Mouse (Mus musculus): ENCODE measurements at regions not wholly inside any gene's neighbourhood (a gene's known extent, or its start where the extent isn't known, plus 50 kb on each side); places are given as distances from the start of the nearest gene placed in this dataset.
"Not testable (repeated sequence)": the region's sequence is repeated elsewhere in the genome, so short reads cannot be mapped to it uniquely, and the experiment has no call there.

DNA sequence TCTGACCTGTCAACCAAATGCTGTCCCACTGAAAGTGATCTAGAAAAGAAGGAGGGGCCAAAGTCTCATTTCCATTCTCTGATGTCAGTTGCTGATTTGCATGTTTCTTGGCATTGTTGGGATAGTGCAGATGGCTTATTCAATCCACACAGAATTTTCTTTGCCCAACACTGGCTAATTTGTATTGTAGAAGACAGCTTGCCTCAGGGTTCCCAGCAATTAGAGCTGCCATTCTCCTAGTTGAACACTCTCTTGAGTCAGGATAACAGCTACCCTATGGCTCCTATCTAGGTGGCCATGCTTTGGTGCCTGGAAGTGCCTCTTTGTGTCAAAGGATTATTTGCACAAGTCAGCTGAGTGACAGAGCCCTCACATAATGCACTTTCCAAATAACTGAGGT lies 569.0 kb downstream of the Lrriq3 start:
- Histone ChIP-seq H3K4me1 (ENCODE audit: control insufficient read depth, insufficient read depth, low read length) (no peaks in the 10 kb centered on the region), H3K27me3 (replicated peaks; ENCODE audit: control insufficient read depth, insufficient read depth, low read length) (no peaks in the 10 kb centered on the region; the same call in 1 of the 2 replicates), H3K27ac (ENCODE audit: insufficient read depth, low read depth, low read length) (no peak overlapping the region), H3K36me3 (ENCODE audit: control insufficient read depth, insufficient read depth, low read length) (no peaks in the 10 kb centered on the region), H3K4me3 (ENCODE audit: insufficient read depth, low read depth, low read length) (no peak overlapping the region)
- TF ChIP-seq CTCF (conservative IDR thresholded peaks at IDR 0.05; ENCODE audit: insufficient read depth, insufficient read length, low read depth, low read length) (no peak), POLR2A (IDR thresholded peaks at IDR 0.05; ENCODE audit: low read depth, low read length) (no peak)
- DNase-seq = no peak

DNA sequence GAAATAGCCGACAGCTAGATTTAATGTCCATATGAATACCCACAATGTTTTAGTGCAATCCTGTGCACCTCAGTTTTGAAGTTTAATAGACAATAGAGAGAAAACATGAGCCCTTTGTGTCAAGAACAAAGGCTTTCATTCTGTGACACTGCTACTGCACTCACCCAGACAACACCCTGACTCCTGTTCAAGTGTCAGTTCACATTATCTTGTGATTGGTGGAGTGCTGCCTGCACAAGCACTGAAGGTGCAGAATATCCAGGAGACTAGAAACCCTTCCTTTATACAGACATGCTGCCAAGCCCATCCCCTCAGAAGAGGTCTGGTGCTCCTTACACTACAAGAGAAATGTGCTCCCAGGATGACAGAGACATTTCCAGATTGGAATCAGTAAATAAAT lies 579.3 kb downstream of the Lrriq3 start:
- no peak for DNase-seq
- TF ChIP-seq CTCF (conservative IDR thresholded peaks at IDR 0.05; ENCODE audit: insufficient read depth, insufficient read length, low read depth, low read length) = no peak
- TF ChIP-seq POLR2A (IDR thresholded peaks at IDR 0.05; ENCODE audit: low read depth, low read length) = no peak
- Histone ChIP-seq H3K4me1 (ENCODE audit: control insufficient read depth, insufficient read depth, low read length) (no peaks in the 10 kb centered on the region), H3K36me3 (ENCODE audit: control insufficient read depth, insufficient read depth, low read length) (no peaks in the 10 kb centered on the region), H3K27me3 (replicated peaks; ENCODE audit: control insufficient read depth, insufficient read depth, low read length) (no peaks in the 10 kb centered on the region), H3K4me3 (ENCODE audit: insufficient read depth, low read depth, low read length) (no peak overlapping the region), H3K27ac (ENCODE audit: insufficient read depth, low read depth, low read length) (no peak overlapping the region)
- 81% methylated on average over 1 of the region's 1 CpGs for WGBS

DNA sequence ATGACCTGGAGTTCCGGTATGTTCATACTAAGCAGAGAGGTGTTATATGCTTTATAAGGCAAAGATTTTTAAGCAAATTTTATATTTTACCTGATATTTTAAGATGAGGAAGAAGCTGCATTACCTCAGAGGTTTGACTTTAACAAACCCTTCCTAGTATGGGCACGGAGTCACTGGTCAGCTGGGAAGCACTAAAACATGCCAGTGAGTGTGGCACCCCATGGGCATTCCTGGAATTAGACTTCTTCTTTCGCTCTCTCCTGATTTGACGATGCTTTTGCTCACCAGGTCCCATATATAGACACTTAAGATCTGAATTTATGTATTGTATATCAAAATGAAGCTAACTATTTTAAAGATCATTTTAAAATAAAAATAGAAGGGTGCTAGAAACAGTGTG lies 587.0 kb downstream of the Lrriq3 start:
- H3K27ac ChIP-seq (ENCODE audit: insufficient read depth, low read depth, low read length) = no peak overlapping the region
- TF ChIP-seq POLR2A (IDR thresholded peaks at IDR 0.05; ENCODE audit: low read depth, low read length) = no peak
- TF ChIP-seq CTCF (conservative IDR thresholded peaks at IDR 0.05; ENCODE audit: insufficient read depth, insufficient read length, low read depth, low read length) = no peak
- H3K4me1 ChIP-seq (ENCODE audit: control insufficient read depth, insufficient read depth, low read length) = no peaks in the 10 kb centered on the region
- DNase-seq = no peak
- no peaks in the 10 kb centered on the region for H3K27me3 ChIP-seq (replicated peaks; ENCODE audit: control insufficient read depth, insufficient read depth, low read length)
- H3K4me3 ChIP-seq (ENCODE audit: insufficient read depth, low read depth, low read length) = no peak overlapping the region
- WGBS = 81% methylated on average over 4 of the region's 4 CpGs
- no peaks in the 10 kb centered on the region for H3K36me3 ChIP-seq (ENCODE audit: control insufficient read depth, insufficient read depth, low read length)

DNA sequence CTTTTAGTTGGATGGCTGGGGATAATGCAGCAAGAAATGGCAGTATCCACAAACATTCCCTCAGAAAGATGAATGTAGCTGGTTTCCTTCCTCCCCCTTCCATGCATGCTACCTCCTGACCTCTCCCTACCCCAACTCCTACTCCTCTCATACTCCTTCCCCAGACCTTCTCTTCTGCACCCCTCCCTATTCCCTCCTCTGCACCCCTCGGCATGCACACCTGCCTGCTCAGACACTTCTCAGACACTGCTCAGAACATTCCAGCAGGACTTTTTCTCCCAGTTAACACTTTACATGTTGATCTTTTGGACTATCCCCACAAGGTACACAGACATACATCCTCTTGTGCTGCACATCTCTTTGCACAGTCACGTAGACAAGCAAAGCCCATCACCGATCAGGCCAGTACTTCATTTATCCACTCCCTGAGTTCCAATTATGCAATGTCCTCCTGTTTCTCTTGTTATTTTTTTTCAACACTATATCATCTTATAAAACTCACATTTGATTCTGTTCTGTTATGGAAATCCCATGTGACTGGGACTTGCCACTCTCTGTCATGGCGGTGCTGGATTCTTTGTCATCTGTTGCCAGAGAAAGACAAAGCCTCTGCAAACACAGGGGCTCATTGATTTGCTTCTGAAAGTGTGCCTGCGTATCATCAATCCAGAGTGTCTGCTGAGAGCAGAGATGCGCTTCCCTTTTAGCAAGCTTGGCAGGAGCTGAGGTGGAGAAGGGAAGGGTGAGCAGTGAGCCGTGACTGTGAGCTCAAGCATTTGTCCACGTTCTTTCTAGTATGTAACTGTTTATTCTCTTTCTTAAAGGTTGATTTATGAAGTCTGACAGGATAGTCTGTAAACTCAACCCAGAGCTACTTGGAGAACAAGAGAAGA lies 589.9 kb downstream of the Lrriq3 start:
- TF ChIP-seq POLR2A (IDR thresholded peaks at IDR 0.05; ENCODE audit: low read depth, low read length) (no peak), CTCF (conservative IDR thresholded peaks at IDR 0.05; ENCODE audit: insufficient read depth, insufficient read length, low read depth, low read length) (no peak)
- H3K4me3 ChIP-seq (ENCODE audit: insufficient read depth, low read depth, low read length) = no peak overlapping the region
- no peak overlapping the region for H3K27ac ChIP-seq (ENCODE audit: insufficient read depth, low read depth, low read length)
- no peaks in the 10 kb centered on the region for H3K27me3 ChIP-seq (replicated peaks; ENCODE audit: control insufficient read depth, insufficient read depth, low read length)
- no peaks in the 10 kb centered on the region for H3K36me3 ChIP-seq (ENCODE audit: control insufficient read depth, insufficient read depth, low read length)
- 30% methylated on average over 8 of the region's 8 CpGs for WGBS
- no peaks in the 10 kb centered on the region for H3K4me1 ChIP-seq (ENCODE audit: control insufficient read depth, insufficient read depth, low read length)
- DNase-seq = peak; percentile 4

DNA sequence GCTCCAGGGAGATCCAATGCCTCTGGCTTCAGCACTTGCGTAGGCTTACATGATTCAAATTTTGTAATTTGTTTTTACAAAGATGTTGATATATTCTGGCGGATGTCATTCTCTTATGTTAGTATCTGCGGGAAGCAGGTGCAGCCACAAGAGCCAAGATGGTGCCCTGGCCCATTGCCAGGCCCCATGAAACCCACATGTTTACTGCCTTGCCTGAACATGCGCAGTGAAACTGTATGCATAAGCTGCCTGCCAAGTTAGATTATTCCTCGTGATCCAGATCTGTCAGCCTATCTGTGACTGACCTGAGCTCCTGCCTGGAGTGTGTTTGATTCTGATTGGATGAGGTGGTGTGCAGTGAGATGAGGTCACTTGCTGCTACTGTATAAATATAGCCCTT lies 595.1 kb downstream of the Lrriq3 start:
- H3K27me3 ChIP-seq (replicated peaks; ENCODE audit: control insufficient read depth, insufficient read depth, low read length) = no peaks in the 10 kb centered on the region
- H3K4me1 ChIP-seq (ENCODE audit: control insufficient read depth, insufficient read depth, low read length) = no peaks in the 10 kb centered on the region
- H3K27ac ChIP-seq (ENCODE audit: insufficient read depth, low read depth, low read length) = no peak overlapping the region
- WGBS = 85% methylated on average over 5 of the region's 5 CpGs
- no peak for DNase-seq
- TF ChIP-seq POLR2A (IDR thresholded peaks at IDR 0.05; ENCODE audit: low read depth, low read length) = no peak
- TF ChIP-seq CTCF (conservative IDR thresholded peaks at IDR 0.05; ENCODE audit: insufficient read depth, insufficient read length, low read depth, low read length) = no peak
- no peak overlapping the region for H3K4me3 ChIP-seq (ENCODE audit: insufficient read depth, low read depth, low read length)
- no peaks in the 10 kb centered on the region for H3K36me3 ChIP-seq (ENCODE audit: control insufficient read depth, insufficient read depth, low read length)

DNA sequence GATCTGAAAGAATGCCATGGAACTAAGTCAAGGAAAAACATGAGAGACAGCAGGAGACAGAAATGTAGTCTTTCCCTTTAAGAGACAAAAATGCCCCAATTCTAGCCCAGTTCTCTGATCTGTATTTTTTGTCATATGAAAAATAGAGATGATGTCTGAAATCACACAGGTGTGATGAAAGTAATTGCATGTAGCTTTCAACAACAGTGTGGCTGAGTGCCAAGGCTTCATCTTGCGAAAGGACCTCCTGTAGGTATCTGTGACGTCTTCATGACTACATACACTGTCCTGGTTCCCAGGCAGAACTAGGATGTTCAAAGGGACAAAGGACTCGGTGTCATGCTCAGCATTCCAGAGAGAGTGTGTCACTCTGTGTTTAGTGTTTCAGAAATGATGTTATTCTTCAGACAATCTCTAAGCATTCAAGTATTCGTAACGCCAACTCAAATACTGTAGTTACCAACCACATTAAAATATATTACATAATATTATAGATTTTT lies 629.8 kb downstream of the Lrriq3 start:
- Histone ChIP-seq H3K4me1 (ENCODE audit: control insufficient read depth, insufficient read depth, low read length) (no peaks in the 10 kb centered on the region), H3K27me3 (replicated peaks; ENCODE audit: control insufficient read depth, insufficient read depth, low read length) (no peaks in the 10 kb centered on the region), H3K36me3 (ENCODE audit: control insufficient read depth, insufficient read depth, low read length) (no peaks in the 10 kb centered on the region), H3K27ac (ENCODE audit: insufficient read depth, low read depth, low read length) (no peak overlapping the region), H3K4me3 (ENCODE audit: insufficient read depth, low read depth, low read length) (no peak overlapping the region)
- DNase-seq = no peak
- TF ChIP-seq POLR2A (IDR thresholded peaks at IDR 0.05; ENCODE audit: low read depth, low read length) (no peak), CTCF (conservative IDR thresholded peaks at IDR 0.05; ENCODE audit: insufficient read depth, insufficient read length, low read depth, low read length) (no peak)
- 77% methylated on average over 5 of the region's 5 CpGs for WGBS

DNA sequence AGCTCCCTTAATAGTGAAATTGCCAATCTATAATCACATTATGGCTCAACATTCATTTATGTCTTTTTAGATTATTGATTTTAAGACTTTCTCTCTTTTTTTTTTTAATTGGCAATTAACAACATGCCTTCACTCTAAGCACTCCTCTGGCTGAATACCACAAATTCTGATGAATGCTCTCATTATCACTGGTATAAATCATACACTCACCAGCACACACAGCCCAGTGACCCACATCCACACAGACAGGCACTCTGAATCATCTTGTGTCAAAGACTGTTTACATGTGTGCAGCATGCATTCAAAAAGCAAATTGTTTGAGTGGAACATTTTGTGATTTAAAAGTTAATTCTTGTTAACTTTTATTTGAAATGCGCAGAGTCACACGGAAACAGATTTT lies 649.2 kb downstream of the Lrriq3 start:
- H3K4me1 ChIP-seq (ENCODE audit: control insufficient read depth, insufficient read depth, low read length) = no peaks in the 10 kb centered on the region
- no peaks in the 10 kb centered on the region for H3K36me3 ChIP-seq (ENCODE audit: control insufficient read depth, insufficient read depth, low read length)
- no peaks in the 10 kb centered on the region; the same call in 1 of the 2 replicates for H3K27me3 ChIP-seq (replicated peaks; ENCODE audit: control insufficient read depth, insufficient read depth, low read length)

DNA sequence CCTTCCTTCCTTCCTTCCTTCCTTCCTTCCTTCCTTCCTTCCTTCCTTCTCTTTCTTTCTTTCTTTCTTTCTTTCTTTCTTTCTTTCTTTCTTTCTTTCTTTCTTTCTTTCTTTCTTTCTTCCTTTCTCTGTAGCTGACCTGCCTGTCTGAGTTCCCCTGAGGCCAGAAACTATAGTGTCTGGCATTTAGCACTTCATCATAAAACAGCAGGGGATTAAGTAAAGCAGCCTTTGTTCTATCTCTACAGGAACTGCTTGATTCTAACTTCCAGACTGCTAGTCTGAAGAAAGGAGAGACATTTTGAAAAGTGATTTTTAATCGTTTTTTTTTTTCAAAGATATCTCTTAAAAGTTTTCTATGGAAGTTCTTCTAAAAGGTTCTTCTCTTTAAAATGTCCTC lies 653.4 kb downstream of the Lrriq3 start:
- H3K27ac ChIP-seq (ENCODE audit: insufficient read depth, low read depth, low read length); H3K4me1 ChIP-seq (ENCODE audit: control insufficient read depth, insufficient read depth, low read length); H3K36me3 ChIP-seq (ENCODE audit: control insufficient read depth, insufficient read depth, low read length); H3K27me3 ChIP-seq (replicated peaks; ENCODE audit: control insufficient read depth, insufficient read depth, low read length); DNase-seq; H3K4me3 ChIP-seq (ENCODE audit: insufficient read depth, low read depth, low read length): not testable (repeated sequence)
- 23% methylated on average over 1 of the region's 1 CpGs for WGBS

More for the DNA sequence above, 649.2 kb downstream of the Lrriq3 start:
- Histone ChIP-seq H3K4me3 (ENCODE audit: insufficient read depth, low read depth, low read length) (no peak overlapping the region), H3K27ac (ENCODE audit: insufficient read depth, low read depth, low read length) (no peak overlapping the region)
- no peak for DNase-seq
- TF ChIP-seq CTCF (conservative IDR thresholded peaks at IDR 0.05; ENCODE audit: insufficient read depth, insufficient read length, low read depth, low read length) (no peak), POLR2A (IDR thresholded peaks at IDR 0.05; ENCODE audit: low read depth, low read length) (no peak)
- WGBS = 84% methylated on average over 2 of the region's 2 CpGs
